Mouse (Mus musculus): ENCODE data around the gene Htatip2. TPM values are rescaled to one million over a fixed set of nuclear protein-coding genes. Genes with fewer than 3 reads are reported as not detected.

Htatip2 gene
- polyA plus RNA-seq (2015; fragmentation: Nextera tagmentation; extraction: Ambion mirVana): 7.2 and 7.3 TPM in 2 replicates

DNA sequence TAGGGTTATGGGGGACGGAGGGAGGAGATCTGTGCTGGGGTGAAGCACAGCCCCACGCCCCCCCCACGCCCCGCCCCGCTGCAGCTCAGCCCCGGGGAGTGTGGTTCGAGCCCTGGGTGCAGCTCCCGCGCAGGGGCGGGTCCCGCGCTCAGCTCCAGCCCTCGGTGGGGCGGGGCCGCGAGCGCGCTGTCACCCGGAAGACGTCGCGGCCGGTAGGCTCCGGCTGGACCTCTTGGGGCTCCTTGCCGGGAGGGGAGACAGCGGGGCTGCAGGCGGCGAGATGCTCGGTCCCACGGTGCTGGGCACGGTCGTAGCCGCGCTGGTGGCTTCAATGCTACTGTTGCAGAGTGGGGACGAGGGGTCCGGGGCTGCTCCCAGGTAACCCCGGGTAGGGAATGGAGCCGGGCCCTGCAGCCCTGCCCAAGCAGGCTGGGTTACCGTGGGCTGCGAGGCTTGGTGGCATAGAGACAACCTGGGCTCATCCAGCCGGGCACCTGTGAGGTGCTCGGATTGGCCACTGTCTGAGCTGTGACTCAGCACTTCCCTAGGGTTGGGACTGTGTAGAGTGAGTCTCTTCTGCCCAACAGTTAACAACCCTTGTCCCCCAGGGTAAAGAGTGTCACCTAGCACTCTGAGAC is at the start of gene Htatip2:
Gene Htatip2, plus strand, starts transcription at position 182 of the 638 bp plus-strand sequence.
- peaks cover 41% of the 10 kb centered on the region for H3K27me3 ChIP-seq
- no peak within 1 kb of the TSS for H3K27ac ChIP-seq
- peak within 1 kb of the TSS; percentile 71 for H3K9ac ChIP-seq
- 0 out of 2 replicates have a peak, but pooled peaks cover 7% of the 10 kb centered on the region for H3K4me1 ChIP-seq
- 2% methylated on average over 25 of the region's 42 CpGs for WGBS
- peak; percentile 75 for ATAC-seq (ENCODE audit: low FRiP score, low read depth)
- no peaks in the 10 kb centered on the region for H3K36me3 ChIP-seq
- H3K9me3 ChIP-seq: peaks cover 6% of the 10 kb centered on the region; the same call in 1 of the 2 replicates
- H3K4me3 ChIP-seq: peak within 1 kb of the TSS; percentile 55
- H3K4me2 ChIP-seq (replicated peaks): peak within 1 kb of the TSS; percentile 88

DNA sequence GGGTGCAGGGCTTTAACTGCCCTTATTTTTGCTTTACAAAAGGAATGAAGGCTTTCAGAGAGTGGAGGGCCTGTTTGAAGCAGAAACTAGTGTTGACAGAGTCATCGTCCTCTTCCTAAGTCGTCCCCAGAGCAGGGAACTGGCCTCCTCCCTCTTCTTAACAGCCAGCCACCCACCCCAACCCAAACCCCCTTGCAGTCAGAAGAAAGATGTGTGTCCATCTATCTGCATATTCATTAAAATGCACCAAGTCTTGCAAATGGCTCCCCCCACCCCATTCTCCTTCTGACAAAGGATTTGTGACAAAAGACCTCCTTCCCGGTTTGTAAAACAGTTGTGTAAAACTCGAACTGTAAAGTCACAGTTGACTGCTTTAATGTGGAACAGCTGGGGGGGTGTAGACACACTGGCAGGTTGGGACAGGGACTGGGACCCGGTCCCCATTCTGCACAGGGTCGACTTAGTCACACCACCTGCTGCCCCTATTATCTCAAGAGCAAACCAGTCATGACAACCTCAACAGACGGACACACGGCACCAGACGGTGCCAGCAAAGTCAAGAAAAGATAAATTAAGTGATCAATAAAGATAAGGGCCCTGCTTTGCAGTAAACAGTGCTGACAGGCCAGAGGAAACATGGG is 49.4 kb upstream of the Htatip2 start:
- no peak overlapping the region for H3K4me3 ChIP-seq
- no peaks in the 10 kb centered on the region for H3K9me3 ChIP-seq
- no peak for ATAC-seq (ENCODE audit: low FRiP score, low read depth)
- no peaks in the 10 kb centered on the region for H3K36me3 ChIP-seq
- no peaks in the 10 kb centered on the region for H3K4me1 ChIP-seq
- no peak overlapping the region for H3K27ac ChIP-seq
- H3K4me2 ChIP-seq (replicated peaks): no peak overlapping the region
- H3K9ac ChIP-seq: no peak overlapping the region
- WGBS: 25% methylated on average over 9 of the region's 9 CpGs
- H3K27me3 ChIP-seq: peaks cover 15% of the 10 kb centered on the region

DNA sequence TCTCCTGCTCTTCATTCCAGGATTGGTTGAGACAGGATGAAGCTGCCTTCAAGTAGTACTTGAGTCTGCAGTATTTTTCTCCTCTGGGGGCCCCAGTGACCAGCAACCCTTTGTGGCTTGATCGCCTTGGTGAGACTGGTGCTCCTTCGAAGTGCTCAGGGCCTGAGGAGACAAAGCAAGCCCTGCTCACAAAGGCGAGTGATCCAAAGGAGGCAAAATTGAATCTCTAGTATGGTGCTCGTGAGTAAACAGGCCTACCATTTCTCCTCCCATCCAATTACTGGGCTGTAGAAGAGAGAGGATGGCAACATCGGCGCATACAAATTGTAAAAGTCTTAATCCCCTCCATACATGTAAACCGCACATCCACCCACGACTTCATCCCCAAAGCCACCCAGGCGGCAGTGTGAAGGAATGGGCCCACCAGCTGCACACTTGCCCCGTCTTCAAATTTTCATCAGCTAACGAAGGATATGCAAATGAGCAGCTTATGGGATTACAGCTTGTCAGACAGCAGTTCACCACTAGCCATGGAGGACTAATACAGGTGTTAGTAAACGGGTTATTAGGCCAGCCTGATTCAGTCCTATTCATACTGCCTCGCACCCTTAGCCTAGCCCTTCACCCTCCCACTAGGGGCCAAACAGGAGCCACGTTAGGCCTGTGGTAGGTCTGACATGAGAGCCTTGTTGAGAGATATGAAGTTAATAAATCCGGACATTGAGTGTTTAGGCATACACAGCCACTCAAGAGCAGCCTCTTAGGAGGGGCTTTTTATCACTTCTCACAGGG is 40.8 kb upstream of the Htatip2 start:
- H3K4me3 ChIP-seq: no peak overlapping the region
- 73% methylated on average over 15 of the region's 15 CpGs for WGBS
- H3K9me3 ChIP-seq: no peaks in the 10 kb centered on the region
- H3K36me3 ChIP-seq: no peaks in the 10 kb centered on the region
- H3K4me2 ChIP-seq (replicated peaks): no peak overlapping the region
- H3K4me1 ChIP-seq: peaks cover 10% of the 10 kb centered on the region; the same call in 1 of the 2 replicates
- no peak overlapping the region for H3K9ac ChIP-seq
- no peak overlapping the region for H3K27ac ChIP-seq
- H3K27me3 ChIP-seq: peaks cover 3% of the 10 kb centered on the region; the same call in 1 of the 2 replicates
- no peak for ATAC-seq (ENCODE audit: low FRiP score, low read depth)

DNA sequence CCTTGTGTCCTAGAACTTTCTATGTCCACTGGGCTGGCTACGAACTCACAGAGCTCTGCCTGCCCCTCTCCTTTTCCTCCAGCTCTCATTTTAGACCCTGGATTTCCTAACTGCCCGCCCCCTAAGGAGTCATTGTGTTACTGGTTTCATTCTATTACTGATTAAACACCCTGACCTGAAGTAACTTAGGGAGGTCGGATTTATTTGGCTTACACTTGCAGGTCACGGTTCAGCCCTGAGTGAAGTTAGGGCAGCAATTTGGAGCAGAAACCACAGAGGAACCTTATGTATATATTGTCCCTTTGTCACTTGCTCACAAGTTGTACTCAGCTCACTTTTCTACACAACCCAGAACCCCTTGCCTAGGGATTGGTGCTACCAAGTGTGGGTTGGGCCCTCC is 24.6 kb upstream of the Htatip2 start:
- no peak overlapping the region for H3K4me3 ChIP-seq
- no peak overlapping the region for H3K27ac ChIP-seq
- H3K36me3 ChIP-seq: no peaks in the 10 kb centered on the region
- H3K9ac ChIP-seq: no peak overlapping the region
- ATAC-seq (ENCODE audit: low FRiP score, low read depth): no peak
- H3K27me3 ChIP-seq: no peaks in the 10 kb centered on the region
- WGBS: 68% methylated on average over 4 of the region's 4 CpGs
- H3K4me1 ChIP-seq: 0 out of 2 replicates have a peak, but pooled peaks cover 3% of the 10 kb centered on the region
- no peaks in the 10 kb centered on the region for H3K9me3 ChIP-seq
- H3K4me2 ChIP-seq (replicated peaks): no peak overlapping the region

DNA sequence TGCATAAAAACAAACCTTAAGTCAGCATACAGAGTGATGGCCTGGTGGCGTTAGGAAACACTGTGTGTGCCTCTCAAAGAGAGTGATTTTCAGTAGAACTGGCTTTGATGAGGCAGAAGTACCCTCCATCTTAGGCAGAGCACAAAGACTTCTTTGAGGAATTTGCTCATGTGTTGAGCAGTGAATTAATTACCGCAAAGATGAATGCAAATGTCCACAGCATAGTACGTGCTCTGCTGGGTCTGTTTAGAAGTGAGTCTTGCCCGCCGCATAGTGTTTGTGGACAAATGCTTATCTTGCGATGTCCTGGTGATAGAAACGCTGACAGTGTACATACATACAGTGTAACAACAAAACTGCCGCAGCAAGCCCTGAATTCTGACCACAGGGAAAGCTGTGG is 19.5 kb upstream of the Htatip2 start:
- H3K27me3 ChIP-seq: peaks cover 8% of the 10 kb centered on the region; the same call in 1 of the 2 replicates
- no peaks in the 10 kb centered on the region for H3K36me3 ChIP-seq
- no peak overlapping the region for H3K4me3 ChIP-seq
- no peak overlapping the region for H3K9ac ChIP-seq
- H3K27ac ChIP-seq: no peak overlapping the region
- ATAC-seq (ENCODE audit: low FRiP score, low read depth): no peak
- no peaks in the 10 kb centered on the region for H3K4me1 ChIP-seq
- WGBS: 76% methylated on average over 8 of the region's 8 CpGs
- H3K4me2 ChIP-seq (replicated peaks): no peak overlapping the region
- H3K9me3 ChIP-seq: no peaks in the 10 kb centered on the region

DNA sequence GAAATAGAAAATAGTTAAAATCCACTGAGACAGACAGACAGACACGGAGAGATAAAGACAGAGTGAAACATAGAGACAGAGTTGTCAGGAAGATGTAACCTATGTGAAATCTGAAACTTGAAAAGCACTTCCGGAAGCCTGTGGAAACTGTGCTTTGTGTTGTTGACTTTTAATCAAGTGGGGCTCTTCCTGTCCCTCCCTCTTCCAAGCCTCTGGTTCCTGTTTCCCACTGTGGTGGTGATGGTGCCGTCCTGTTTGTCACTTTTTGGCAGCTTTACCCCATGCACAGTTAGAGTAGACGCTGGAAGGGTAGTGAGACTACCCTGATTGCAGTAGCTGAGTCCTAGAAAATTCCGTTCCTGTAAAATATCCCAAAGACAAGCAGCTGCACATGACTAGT is 17.4 kb upstream of the Htatip2 start:
- H3K9ac ChIP-seq: no peak overlapping the region
- WGBS: 23% methylated on average over 5 of the region's 5 CpGs
- no peak for ATAC-seq (ENCODE audit: low FRiP score, low read depth)
- H3K36me3 ChIP-seq: no peaks in the 10 kb centered on the region
- no peak overlapping the region for H3K4me3 ChIP-seq
- H3K27ac ChIP-seq: no peak overlapping the region
- H3K9me3 ChIP-seq: no peaks in the 10 kb centered on the region
- H3K27me3 ChIP-seq: peaks cover 8% of the 10 kb centered on the region; the same call in 1 of the 2 replicates
- no peaks in the 10 kb centered on the region for H3K4me1 ChIP-seq
- no peak overlapping the region for H3K4me2 ChIP-seq (replicated peaks)

DNA sequence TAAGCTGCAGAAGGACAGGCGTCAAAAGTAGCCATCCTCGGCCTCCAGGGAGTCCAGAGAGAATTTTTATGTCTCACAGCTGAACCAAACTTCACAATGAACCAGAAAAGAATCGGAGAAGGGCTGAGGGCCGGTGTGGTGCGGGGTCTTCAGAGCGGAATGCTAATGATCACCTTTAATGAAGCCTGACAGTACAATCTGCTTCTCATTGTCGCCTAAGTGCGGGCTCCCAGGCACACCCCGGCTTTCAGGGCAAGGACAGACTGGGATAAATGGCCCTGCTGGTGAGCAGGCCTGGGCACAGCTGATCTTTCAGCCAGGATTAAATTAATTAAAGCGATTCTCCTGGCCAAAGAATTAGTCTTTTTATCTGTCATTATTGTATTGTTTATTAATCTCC is 17.0 kb upstream of the Htatip2 start:
- no peaks in the 10 kb centered on the region for H3K9me3 ChIP-seq
- H3K9ac ChIP-seq: no peak overlapping the region
- ATAC-seq (ENCODE audit: low FRiP score, low read depth): no peak
- no peak overlapping the region for H3K27ac ChIP-seq
- 15% methylated on average over 10 of the region's 10 CpGs for WGBS
- H3K36me3 ChIP-seq: no peaks in the 10 kb centered on the region
- no peak overlapping the region for H3K4me2 ChIP-seq (replicated peaks)
- H3K4me3 ChIP-seq: no peak overlapping the region
- no peaks in the 10 kb centered on the region for H3K4me1 ChIP-seq
- peaks cover 8% of the 10 kb centered on the region; the same call in 1 of the 2 replicates for H3K27me3 ChIP-seq

DNA sequence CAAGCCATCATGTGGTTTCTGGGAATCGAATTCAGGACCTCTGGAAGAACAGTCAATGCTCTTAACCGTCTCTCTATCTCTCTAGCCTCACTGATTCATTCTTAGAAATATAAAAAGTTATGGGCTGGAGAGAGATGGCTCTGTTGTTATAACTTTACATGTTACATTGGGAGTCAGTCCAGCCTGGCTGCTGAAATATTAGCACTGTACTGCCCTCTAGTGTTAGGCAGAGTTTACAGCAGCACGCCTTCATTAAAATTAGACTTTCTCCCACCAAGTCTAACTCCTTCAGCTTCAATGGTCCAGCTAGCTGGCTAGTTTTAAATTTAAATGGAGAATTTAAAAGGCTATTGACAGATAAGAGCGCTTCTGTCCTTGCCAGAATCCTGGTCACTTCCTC is 7.8 kb upstream of the Htatip2 start:
- H3K4me2 ChIP-seq (replicated peaks): no peak overlapping the region
- H3K4me1 ChIP-seq: no peaks in the 10 kb centered on the region
- no peak overlapping the region for H3K9ac ChIP-seq
- no peak overlapping the region for H3K4me3 ChIP-seq
- ATAC-seq (ENCODE audit: low FRiP score, low read depth): no peak
- 8% methylated on average over 4 of the region's 4 CpGs for WGBS
- no peaks in the 10 kb centered on the region for H3K36me3 ChIP-seq
- peaks cover 38% of the 10 kb centered on the region for H3K27me3 ChIP-seq
- no peaks in the 10 kb centered on the region for H3K9me3 ChIP-seq
- H3K27ac ChIP-seq: no peak overlapping the region

DNA sequence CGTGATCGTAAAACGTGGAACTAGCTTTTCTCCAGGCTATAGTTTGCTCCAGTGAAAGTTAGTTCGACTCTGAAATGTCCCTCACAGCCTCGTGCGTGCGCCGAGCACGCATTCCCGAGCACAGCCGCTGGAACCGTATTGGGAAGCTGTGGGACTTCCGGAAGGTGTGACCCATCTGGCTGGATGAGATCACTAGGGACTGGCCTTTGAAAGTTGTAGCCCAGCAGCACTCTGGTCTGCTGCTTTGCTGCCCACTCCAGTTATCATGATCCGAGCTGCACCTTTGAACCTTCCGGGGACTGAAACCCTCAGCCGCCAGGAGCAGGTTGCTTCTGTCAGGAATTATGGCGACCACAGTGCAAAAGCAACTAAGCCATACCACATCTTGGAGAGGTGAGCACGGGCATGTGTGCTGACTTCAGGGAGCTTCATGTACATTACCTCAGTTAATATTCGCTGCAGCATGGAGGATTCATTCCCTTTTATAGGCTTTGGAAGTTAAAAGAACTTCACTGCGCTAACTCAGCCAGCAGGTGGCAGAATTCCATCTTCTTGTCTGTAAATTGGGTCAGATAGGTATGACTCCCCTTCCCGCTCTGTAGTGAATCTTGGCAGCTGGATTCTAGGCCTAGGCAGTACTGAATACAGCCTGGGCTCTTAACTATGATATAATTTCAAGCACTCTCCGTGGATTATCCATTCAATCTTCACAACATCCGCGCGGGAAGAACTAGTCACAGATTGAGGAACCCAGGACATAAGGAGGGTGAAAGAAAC is 6.0 kb upstream of the Htatip2 start:
- no peak for ATAC-seq (ENCODE audit: low FRiP score, low read depth)
- H3K4me1 ChIP-seq: no peaks in the 10 kb centered on the region
- no peak overlapping the region for H3K27ac ChIP-seq
- H3K9ac ChIP-seq: no peak overlapping the region
- H3K9me3 ChIP-seq: no peaks in the 10 kb centered on the region
- H3K36me3 ChIP-seq: no peaks in the 10 kb centered on the region
- no peak overlapping the region; the same call in 1 of the 2 replicates for H3K4me2 ChIP-seq (replicated peaks)
- no peak overlapping the region for H3K4me3 ChIP-seq
- peaks cover 46% of the 10 kb centered on the region for H3K27me3 ChIP-seq
- 26% methylated on average over 25 of the region's 25 CpGs for WGBS

DNA sequence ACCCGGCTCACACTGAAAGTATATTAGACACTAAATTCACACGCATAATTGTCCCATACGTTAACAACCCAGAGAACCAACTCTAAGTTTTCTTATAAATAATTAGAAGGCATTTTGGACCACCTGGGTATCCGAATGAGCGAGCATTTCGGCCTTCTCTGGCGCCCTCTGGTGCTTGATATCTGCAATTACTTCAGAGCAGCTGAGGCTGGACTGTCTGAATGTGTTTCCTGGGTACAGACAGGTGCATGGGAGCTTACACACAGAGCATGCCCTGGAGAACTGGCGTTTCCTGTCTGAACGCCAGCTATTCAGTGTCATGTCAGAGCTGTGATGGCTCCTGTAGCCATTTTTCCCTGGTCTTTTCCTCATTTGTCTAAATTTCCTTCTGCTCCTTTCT is 4.1 kb upstream of the Htatip2 start:
- no peak overlapping the region for H3K9ac ChIP-seq
- peaks cover 3% of the 10 kb centered on the region; the same call in 1 of the 2 replicates for H3K9me3 ChIP-seq
- H3K4me3 ChIP-seq: no peak overlapping the region
- H3K4me1 ChIP-seq: 0 out of 2 replicates have a peak, but pooled peaks cover 7% of the 10 kb centered on the region
- no peak overlapping the region for H3K4me2 ChIP-seq (replicated peaks)
- H3K27ac ChIP-seq: no peak overlapping the region
- 5% methylated on average over 9 of the region's 9 CpGs for WGBS
- ATAC-seq (ENCODE audit: low FRiP score, low read depth): no peak
- H3K36me3 ChIP-seq: no peaks in the 10 kb centered on the region
- peaks cover 61% of the 10 kb centered on the region for H3K27me3 ChIP-seq

DNA sequence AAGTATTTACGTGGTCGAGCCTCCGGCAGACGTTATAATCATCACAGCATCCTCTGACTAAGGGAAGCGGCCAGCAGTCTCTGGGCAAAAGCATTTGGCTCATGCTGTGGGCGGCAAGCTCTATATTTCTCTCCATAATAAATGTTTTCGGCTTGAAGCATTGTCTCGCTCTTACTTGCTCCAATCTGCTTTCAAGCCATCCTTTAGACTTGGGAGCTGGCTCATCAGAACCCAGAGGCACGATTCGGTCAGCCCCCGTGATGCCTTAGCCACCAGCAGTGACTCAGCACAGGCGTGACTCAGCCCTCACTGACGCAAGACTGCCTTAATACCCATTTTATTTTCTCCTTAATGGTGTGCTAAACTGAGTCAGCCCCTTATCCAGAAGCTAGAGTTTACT is 3.7 kb downstream of the Htatip2 start:
- H3K9me3 ChIP-seq: peaks cover 6% of the 10 kb centered on the region; the same call in 1 of the 2 replicates
- 0 out of 2 replicates have a peak, but pooled peaks cover 7% of the 10 kb centered on the region for H3K4me1 ChIP-seq
- no peak overlapping the region for H3K9ac ChIP-seq
- WGBS: 69% methylated on average over 13 of the region's 13 CpGs
- peaks cover 18% of the 10 kb centered on the region for H3K27me3 ChIP-seq
- no peak overlapping the region for H3K4me2 ChIP-seq (replicated peaks)
- no peak overlapping the region for H3K4me3 ChIP-seq
- H3K27ac ChIP-seq: no peak overlapping the region
- no peaks in the 10 kb centered on the region for H3K36me3 ChIP-seq
- ATAC-seq (ENCODE audit: low FRiP score, low read depth): no peak

Data from limb, embryonic 13.5 days (tissue).